Mouse (Mus musculus) kidney, adult 8-10 months (tissue): ENCODE measurements around the gene I830077J02Rik.

ENCODE experiments used
- DNase-seq, 2 experiments: peaks; one replicate each; pipeline ENCODE4 v3.0.0; 2022

Gene I830077J02Rik

DNA sequence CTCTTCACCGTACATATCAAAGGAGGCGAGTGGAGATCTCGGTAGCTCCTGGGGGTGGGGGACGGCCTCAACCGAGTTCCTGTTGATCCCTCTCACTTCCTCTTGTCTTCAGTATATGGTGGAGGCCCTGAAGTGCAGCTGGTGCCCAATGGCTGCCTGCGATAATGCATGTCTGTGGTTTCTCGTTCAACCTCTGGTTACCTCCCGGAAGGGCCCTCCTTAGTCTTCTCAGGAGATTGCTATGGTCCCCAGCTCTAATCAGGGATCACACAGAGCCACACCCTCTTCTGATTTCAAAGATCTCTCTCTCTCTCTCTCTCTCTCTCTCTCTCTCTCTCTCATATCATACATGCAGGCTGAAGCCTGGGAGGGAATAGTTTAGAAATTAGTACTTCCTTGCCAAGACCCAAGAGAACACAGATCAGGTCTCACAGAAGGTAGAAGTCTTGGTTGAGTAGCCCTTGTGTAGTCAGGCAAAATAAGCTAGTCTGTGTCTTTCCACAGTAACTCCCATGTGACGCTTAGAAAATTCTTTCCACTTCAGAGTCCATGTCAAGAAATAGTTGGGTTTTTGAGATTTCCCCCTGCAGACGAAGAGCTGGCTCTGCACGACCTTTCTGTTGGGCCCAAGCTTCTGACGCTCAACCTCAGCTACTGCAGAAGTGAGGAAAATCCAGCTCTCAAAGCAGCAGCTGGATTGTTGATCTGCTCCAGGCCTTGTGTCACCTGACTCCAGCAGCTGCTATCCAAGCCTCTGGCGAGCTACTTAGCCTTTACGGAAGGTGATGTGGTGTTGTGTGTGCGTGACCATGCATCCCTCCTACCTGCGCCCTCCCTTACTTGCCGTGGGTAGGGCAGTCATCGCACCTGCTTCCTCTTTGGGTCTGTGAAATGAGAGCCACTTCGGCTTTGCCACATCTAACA is 39.6 kb downstream of the I830077J02Rik start:
- DNase-seq, result no peak

DNA sequence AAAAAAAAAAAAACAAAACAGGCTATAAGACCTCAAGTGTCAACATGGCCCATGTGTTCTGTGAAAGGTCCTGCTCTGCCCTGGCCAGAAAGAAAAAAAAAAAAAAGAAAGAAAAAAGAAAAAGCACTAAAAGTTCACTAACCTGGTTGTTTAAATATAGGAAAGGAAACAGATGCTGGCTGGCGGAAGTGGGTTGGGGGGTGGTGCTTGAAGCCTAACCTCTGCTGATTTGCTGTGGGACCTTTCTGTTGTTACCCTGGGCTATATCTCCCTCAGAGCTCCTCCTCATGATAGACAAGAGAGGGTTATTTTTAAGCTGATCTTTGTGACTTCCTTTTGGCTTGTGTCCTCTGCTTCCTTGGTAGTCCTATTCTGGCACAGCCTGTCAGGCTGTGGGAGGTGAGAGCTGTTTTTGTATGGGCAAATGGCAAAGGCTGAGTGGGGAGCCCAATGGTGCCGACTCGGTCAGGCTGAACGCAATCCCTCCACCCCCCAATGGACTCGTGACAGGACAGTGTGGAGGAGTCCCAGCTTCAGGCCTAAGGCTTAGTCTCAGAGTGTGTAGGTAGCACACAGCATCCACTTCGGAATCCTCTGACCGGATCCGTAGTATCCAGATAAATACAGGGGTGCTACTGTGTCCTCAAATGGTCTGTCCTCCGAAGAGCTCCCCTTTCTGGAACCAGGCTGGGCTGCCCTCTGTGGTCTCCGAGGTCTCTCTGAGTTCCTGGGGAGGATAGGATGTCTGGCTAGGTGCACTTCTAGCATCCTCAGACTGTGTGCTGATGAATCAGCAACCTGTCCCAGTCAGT is 40.5 kb downstream of the I830077J02Rik start:
- peak in 1 of 2 experiments; percentile 23 for DNase-seq

DNA sequence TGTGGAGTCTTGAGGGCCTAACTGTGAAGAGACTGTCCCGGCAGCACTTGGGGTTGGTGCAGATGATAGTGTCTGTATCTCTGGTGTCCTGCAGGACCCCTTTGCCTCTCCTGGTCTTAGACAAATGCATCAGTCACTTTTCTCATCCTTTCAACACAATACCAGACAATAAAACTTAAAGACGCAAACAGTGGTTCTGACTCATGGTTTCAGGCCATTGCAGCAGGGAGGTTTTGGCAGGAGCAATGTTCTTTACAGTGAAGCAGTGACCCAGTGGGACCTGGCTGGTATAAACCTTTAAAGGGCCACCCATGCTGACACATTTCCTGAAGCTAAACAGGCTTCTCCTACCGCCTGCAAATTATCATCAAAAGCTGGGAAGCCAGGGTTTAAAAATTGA is 41.3 kb downstream of the I830077J02Rik start:
- DNase-seq, result no peak

- DNase-seq, result no peak
These were observed 42.2 kb downstream of the I830077J02Rik start for GRCm38 (mm10) chr3:105890220-105890619.

DNA sequence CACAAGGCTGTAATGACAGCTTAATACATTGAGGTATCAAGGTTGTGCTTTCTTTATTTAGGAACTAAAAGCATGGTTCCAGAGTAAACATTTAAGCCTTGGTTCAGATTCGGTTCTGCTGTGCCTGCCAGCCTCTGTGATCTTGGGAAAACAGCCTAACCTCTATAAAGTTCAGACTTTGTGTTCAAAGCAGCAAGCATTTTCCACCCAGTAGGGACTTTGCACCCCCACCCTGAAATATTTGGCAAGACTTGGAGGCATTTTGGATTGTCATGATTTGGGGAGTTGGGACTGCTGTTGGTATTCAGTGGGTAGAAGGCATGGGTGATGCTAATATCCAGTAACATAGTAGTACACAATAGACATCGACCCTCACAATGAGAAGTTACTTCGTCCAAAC is 43.5 kb downstream of the I830077J02Rik start:
- DNase-seq, result no peak

GRCm38 (mm10) chr3:105883111-105883510 is 49.4 kb downstream of the I830077J02Rik start:
- DNase-seq, result no peak

- DNase-seq, result no peak
These were observed 50.4 kb downstream of the I830077J02Rik start for GRCm38 (mm10) chr3:105882105-105882504.

DNA sequence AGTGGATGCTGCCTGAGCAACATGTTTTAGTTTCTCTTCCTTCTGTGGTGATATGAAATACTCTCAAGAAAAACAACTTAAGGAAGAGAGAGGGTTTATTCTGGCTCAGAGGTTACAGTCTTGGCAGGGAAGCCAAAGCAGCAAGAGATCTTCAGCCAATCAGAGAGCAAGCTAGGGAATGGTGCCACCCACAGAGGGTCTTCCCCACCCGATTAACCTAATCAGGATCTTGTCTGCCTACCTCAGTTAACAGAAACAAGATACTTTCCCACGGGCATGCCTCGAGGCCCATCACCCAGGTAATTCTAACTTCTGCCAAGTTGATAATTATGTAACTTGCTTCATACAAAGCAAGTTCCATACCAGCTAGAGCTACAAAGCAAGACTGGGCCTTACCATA is 52.0 kb downstream of the I830077J02Rik start:
- DNase-seq, result no peak

DNA sequence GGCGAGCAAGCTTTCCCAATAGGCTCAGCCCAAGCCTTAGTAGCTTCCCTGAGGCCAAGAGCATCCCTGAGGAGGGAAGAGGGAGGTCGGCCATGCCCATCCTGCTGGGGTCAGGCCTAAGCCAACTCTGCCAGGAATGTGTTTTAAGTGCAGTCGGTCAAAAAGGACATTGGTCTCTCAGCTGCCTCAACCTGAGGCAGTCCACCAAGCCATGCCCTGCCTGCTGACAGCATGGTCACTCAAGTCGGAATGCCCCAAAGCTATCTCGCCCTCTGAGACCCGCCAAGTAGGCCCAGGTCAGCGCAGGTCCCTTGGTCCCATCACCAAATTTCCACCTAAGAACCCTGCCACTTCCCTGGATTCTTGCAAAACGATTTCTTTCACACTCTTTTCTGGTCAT is 53.7 kb downstream of the I830077J02Rik start:
- no peak for DNase-seq

DNA sequence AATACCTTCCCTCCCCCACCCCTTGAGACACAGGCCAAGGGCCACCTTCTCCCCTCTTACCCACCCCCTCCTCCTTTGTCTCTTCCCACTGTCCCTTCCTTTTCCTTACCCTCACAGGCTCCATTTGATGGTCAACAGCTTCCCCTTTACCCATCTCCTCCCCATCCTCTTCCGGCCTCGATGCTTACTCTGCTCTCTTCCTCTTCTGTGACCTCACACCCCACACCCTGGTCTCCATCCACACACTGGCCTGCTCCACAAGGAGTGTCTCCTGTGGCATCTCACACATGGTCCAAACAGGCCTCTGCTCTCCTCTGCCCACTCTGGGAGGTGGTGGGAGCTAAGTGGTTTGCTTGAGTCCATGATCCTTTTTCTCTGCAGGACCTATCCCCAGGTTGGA is 54.5 kb downstream of the I830077J02Rik start:
- DNase-seq, result no peak

DNA sequence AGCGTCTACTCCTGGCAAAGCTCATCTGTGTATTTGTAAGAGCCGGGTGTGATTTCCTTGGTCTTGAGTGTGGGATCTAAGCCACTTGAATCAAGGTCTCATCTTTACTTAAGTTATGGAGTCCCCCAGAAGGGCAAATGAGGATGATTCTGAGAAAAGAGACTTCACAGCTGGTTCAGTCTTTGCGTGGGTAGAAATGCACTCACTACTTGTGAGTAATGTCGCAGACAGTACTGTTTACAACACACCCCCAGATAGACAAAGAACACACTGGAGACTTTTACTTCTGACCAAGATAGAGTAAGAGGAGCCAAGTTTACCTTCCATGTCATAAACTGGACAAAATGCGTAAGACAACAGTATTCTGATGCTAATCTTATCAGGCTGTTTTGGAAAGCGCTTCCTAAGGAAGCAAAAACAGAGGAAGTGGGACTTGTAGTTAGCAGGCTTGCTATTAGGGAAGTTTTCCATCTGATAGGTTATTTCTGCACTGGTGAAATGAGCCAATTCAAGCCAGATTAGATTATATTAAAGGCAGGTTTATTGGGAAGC is 55.1 kb downstream of the I830077J02Rik start:
- DNase-seq, result no peak

- peak in 1 of 2 experiments; percentile 20 for DNase-seq
These were observed 56.4 kb downstream of the I830077J02Rik start for GRCm38 (mm10) chr3:105876022-105876421.
